Mouse (Mus musculus): ENCODE data around the gene Rhobtb3. TPM values are rescaled to one million over a fixed set of nuclear protein-coding genes. Genes with fewer than 3 reads are reported as not detected.
"Not testable (repeated sequence)": the region's sequence is repeated elsewhere in the genome, so short reads cannot be mapped to it uniquely, and the experiment has no call there.

The Rhobtb3 gene
- total RNA-seq, 2 experiments from 2014 or later = 11.0 to 14.1 TPM

DNA sequence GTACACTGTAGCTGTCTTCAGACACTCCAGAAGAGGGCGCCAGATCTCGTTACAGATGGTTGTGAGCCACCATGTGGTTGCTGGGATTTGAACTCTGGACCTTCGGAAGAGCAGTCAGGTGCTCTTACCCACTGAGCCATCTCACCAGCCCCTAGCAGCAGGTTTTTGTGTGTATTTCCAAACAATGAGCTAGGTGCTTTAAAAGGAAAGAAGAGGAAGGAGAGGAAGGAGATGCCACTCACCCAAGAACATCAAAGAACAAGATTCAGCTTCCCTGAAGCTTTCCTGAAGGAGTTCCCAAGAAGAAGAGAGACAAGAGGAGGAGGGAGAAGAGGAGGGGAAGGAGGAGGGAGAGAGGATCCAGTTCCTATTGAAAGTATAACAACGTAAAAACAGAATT lies 121.4 kb downstream of the Rhobtb3 start:
- intact Hi-C loops (cut with DNase I); DNase-seq: not testable (repeated sequence)

DNA sequence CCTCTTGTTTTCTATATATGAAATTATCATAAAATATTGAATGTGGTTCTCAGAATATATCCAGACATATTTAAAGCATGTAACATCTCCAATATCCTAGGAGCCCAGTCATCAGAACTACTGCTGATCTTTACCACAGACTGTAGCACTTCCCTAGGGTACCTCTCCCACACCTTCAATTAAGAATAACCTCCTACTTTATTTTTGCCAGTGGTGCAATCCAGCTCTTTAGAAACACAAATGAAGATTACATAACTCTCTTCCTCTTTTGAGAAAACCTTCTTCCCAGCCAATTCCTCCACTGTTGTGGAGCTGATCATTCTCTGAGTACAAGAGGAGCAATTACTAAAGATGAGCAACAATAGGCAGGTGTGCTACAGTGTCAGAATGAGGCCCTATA lies 123.8 kb downstream of the Rhobtb3 start:
- intact Hi-C loops (cut with DNase I) = no loop called here

More for the DNA sequence above, 123.8 kb downstream of the Rhobtb3 start:
- no peak for DNase-seq

Other genes with a start within 250 kb of the Rhobtb3 start
- 10 to 100 TPM; 17.0 to 23.2 TPM for gene Ell2, start 237.2 kb downstream of the Rhobtb3 start, total RNA-seq (2021)
- gene Glrx, start 104.1 kb downstream of the Rhobtb3 start, total RNA-seq (2021) = 10 to 100 TPM; 40.3 to 46.3 TPM
- not detected for gene Spata9, start 23.2 kb upstream of the Rhobtb3 start, total RNA-seq (2021)
- 10 to 100 TPM; 11.5 to 12.1 TPM for gene Rfesd, start 74.8 kb upstream of the Rhobtb3 start, total RNA-seq (2021)
- gene Gpr150, start 113.1 kb upstream of the Rhobtb3 start, total RNA-seq (2021) = under 1 TPM in 1 of 2 experiments, not detected in 1; 0.14 TPM
- 1 to 10 TPM; 3.5 to 5.4 TPM for gene Arsk, start 154.7 kb upstream of the Rhobtb3 start, total RNA-seq (2021)
- 10 to 100 TPM in 1 of 2 experiments, 1 to 10 TPM in 1; 9.4 to 10.7 TPM for gene Ttc37, start 154.8 kb upstream of the Rhobtb3 start, total RNA-seq (2021)

All from heart, postnatal 36 days (tissue).